Mouse (Mus musculus) gastrocnemius, postnatal 25 days (tissue): ENCODE measurements around the gene Srpk2. TPM values are rescaled to one million over a fixed set of nuclear protein-coding genes. Genes with fewer than 3 reads are reported as not detected.
"Not testable (repeated sequence)": the region's sequence is repeated elsewhere in the genome, so short reads cannot be mapped to it uniquely, and the experiment has no call there.

ENCODE experiments used
- DNase-seq: peaks from one replicate; pipeline ENCODE4 v3.0.0; 2022
- total RNA-seq, 2 experiments: library from RNA; stranded (reverse); gene quantifications; 1 replicate in 1 of 2; 2 replicates in 1 of 2; pipeline ENCODE4 v1.2.3; 2021

The Srpk2 gene
- total RNA-seq, 2 experiments from 2014 or later, result 24.0 TPM

DNA sequence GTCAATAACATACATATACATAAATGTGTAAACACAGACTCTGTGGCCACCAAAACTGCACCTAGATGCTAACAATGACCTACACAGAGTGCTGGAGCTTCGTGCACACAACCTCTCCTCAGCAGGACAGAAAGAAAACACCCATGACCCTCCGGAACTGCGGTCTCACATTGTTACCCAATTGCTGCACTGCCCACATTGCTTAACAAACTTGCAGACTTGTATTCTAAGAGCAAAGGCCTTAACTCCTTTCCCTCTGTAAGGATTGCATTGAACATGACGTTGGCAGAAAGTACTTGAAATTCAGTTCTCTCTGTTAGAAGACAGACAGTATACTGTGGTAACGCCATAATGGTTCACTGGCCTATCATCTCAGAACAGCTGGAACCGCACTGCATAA is 118.0 kb downstream of the Srpk2 start:
- no peak for DNase-seq

DNA sequence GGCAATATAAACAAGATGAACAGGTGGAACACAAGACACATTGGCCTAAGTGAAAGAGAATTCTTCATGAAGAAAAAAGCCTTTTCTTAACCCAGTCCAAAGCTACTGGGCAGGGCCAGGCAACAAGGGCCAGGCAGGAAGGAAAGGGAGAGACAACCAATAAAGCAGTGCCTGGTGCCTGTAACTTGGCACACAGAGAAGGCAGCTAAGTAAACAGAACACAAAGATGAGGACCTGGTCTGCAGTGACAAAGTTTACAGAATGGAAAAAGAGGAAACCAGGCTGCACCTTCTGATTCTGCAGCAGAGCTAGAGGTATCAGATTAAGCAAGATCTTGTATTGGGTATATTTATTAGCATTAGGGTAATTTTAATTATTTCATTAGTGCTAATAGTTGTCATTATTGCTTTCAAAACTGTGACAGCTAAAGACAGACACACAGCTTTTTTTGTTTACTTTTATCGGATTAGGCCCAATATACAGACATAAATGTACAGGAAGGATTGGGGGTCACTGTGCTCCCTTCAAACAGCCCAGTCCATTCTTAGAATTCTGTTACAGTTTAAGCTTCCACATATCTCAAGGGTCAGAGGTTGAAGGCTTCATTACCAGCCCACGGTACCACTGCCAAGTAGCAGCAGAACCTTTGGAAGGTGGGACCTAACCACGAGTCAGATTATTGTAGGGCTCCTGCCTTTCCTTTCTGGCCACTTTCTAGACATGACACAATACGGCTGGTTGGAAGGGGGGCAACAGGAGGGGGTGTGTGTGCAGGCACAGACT is 121.9 kb downstream of the Srpk2 start:
- DNase-seq, result no peak

DNA sequence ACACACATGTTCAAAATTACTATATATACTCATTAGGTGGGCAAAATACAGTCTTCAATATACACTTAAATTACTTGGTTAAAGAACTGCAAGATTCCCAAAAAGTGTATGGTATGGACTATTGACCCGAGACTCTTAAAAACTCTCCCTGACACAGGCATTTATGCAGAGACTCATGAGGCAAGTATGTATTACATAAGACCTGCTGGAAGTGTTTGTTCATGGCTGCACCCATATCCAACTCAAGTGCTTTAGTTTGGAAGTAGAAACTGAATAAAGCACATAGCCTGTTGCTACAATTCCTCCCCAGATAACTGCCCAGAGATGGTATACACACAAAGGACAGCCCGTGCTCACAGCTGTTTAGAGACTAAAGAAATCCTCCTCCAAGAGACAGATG is 123.2 kb downstream of the Srpk2 start:
- DNase-seq, result no peak

DNA sequence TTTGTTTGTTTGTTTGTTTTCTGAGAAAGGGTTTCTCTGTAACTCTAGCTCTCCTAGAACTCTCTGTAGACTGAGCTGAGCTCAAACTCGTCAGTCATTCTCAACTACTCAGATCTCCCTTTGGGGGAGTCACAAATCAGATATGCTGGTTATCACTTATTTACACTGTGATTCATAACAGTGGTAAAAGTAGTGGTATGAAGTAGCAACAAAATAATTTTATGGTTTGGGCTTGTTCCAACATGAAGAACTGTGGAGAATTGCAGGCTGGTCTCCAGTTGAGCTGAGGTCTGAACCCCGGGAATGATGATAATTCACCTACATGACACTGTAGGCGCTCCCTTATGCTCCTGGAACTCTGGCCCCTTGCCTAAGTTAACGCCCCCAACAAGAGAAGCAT is 124.2 kb downstream of the Srpk2 start:
- DNase-seq, result no peak

DNA sequence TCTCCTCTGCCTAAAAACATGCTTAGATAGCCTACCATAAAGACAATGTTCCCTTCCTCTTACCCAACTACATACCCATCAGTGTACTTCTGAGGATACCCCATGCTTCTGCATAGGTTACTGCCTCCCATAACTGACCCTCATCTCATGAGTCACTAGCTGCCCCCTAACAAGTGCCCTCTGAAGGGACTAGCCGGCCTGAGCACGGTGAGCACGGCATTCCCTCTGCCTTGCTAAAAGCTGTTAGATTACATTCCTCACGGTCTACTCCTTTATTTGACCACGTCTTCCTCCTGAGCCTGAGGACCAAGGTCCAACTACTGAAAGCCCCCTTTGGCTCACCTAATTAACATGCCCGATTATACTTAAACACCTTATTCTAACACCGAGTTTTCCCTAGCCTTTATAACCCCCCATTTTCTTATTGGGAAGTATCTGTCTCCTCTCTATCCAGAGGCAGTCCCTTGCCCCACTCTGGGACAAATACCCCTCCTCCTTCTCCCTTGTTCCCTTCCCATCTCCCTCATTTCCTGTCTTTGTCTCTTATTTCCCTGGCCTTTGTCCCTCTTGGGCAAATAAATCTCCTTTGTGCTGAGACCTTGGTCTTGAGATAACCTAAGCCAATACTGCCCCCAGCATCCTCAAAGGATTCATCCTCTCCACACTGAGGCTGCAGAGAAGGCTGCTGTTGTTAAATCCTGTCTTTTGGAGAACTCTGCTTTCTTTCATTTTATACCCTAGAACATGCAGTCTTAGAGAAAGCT is 128.2 kb downstream of the Srpk2 start:
- no peak for DNase-seq

DNA sequence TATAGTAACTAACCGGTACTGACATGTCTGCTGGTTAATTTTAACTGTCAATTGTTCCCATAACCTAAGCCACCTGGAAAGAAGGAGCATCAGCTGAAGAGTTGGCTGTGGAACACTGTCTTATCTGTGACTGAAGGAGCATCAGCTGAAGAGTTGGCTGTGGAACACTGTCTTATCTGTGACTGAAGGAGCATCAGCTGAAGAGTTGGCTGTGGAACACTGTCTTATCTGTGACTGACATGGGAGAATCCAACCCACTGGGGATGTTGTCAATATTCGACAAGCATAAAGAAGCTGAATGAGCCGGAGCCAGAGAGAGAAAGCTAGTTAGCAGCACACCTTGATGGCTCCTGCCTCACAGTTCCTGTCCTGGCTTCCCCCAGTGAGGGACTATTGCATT is 131.1 kb downstream of the Srpk2 start:
- DNase-seq, result not testable (repeated sequence)

DNA sequence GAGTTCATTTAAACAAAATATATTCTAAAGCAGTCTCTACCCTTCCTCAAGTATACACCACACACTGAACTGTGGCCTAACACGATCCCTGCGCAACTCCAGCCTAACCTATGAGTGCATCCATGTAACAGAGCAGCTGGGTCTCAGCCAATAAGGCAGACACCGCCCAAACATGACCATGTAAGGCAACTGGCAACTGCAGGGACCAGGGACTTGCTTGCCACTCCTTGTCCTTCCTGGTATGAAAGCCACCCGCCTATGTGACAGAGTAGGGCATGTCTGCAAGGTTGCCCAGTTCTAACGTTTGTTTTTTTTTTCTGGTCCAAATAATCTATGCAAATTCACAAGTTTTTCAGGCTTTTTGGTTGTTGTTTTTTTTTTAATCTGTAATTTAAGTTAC is 132.7 kb downstream of the Srpk2 start:
- peak; percentile 12 for DNase-seq

DNA sequence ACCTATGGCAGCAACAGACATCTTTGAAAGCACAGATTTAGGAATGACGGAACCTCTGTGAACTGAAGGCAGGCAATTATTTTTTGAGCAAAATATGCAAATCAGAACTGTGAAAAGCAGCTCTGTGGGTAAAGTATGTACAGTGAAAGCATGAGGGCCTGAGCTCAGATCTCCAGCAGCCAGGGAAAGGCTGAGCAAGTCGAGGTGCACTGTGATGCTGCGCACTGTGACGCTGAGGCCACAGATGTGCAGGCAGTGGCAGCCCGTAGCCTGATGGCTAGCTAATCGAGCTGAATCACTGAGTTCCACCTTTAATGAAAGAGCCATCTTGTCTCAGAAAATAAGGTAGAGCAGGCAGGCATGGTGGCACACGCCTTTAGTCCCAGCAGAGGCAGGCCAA is 148.7 kb downstream of the Srpk2 start:
- no peak for DNase-seq

DNA sequence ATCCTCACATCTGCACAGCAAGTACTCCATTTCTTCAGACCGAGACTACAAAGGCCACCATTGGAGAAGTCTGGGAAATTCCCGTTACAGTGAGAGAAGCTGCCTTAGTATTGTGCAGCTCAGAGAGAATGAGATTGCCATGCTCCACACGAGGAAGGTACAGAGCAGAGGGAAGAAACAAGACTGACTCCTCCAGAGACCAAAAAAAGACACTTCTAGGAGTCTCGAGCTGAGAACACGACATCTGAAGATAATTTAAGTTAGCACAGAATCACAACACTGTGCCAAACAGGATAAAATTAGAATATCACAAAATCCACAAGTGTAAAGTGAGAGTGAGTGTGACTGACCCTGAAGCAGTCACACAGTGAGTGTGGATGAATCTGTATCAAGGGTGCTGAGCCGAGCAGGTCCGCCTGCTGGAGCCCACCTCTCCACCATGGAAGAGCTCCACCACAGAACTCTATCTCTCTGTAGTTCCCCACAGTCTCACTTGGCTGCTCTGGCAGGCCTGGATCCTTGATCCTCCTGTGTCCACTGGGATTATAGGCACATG is 152.8 kb downstream of the Srpk2 start:
- no peak for DNase-seq

DNA sequence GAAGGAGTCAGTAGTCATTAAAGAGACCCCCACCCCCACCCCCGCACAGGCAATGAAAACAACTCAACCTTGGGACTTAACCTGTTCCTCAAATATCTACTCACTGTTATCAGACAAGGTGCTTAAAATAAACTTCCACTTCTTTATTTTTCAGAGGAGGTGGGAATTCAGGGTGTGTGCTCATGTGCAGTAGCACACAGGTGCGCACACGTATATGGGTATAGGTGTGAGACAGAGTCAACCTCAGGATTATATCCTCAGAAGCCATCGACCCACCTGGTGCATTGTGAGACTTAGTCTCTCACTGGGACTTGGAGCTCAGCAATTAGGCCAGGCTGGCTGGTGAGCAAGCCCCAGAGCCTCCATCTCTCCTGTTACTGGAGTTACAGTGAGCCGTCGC is 153.3 kb downstream of the Srpk2 start:
- DNase-seq, result no peak

DNA sequence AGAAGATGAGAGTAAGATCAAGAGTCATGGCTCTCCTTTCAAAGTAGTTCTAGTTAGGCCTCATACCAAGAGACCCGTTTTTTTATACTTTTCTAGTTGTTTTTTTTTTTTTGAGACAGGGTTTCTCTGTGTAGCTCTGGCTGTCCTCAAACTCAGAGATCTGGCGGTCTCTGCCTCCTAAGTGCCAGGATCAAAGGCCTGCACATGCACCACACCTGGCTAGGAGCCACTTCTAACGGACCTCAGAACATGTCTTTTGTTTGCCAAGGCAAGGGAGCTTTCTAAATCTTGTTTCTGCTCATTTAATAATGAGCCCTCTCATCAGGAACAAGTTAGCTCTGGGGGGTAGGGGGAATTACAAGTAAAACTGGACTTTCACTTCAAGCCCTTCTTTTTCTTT is 159.8 kb downstream of the Srpk2 start:
- no peak for DNase-seq

DNA sequence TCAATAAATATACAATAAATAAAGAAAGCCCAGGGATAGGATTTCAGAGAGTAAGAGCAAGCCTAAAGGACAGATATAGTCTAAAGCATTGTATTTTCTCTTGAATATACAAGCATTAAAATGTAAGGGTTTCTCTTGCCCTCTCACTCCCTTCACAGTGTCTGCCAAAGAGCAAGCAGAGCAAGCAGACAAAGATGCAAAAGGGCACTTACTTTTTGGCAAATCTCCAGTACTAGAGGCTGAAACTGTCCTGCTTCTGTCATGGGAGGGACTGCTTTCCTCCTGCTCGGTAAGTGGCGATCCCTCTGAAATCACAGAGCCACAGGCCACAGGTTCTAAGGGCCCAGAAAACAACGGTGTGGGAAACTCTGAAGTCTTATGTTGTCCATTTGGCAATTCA is 160.5 kb downstream of the Srpk2 start:
- no peak for DNase-seq

DNA sequence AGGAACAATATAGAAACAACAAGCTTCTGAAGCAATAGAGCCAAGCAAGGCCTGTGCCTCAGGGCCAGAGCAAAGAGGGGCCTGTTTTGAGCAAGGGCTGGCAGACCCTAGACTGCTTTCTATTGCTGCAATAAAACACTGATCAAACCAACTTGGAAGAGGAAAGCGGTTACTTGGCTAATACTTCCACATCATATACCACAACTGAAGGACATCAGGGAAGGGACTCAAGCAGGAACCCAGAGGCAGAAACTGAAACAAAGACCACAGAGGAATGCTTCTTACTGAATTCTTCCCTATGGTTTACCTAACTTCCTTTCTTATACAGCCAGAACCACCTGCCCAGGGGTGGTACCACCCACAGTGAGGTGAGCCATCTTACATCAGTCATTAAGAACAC is 162.8 kb downstream of the Srpk2 start:
- no peak for DNase-seq

DNA sequence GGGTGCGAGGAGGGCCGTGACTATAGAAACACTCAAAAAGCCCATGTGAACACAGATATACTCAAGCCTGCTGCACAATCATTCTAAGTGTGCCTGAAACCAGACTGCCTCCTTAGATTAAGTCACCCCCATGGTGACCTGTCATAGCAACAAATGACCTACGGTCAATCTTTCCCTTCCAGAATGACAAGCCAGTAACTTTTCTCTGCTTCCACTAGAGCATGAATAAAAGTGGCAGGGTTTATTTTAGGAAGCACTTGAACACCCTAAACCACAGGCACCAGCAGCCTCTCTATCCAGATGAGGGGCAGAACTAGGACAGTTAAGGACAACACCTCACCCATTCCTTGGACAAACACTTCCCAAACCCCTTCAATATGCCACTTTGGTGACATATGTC is 164.7 kb downstream of the Srpk2 start:
- no peak for DNase-seq

DNA sequence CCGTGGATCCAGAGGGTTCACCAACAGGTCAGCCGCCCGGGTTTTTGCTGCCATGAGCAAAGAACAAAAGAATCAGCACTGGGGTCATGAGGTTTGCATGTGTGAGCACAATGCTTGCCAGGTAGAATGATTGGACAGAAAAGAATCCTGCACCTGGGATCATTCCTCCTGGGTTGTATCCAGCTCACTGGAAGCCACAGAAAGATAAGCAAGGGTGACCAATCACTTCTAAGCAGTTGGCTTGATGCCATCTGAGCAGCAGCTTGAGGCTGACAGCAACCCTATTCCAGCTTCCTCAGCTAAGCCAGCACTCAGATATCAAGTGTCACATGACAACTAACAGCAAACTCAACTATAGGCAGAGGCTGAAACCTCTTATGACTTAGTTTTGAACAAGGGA is 165.7 kb downstream of the Srpk2 start:
- DNase-seq, result no peak

DNA sequence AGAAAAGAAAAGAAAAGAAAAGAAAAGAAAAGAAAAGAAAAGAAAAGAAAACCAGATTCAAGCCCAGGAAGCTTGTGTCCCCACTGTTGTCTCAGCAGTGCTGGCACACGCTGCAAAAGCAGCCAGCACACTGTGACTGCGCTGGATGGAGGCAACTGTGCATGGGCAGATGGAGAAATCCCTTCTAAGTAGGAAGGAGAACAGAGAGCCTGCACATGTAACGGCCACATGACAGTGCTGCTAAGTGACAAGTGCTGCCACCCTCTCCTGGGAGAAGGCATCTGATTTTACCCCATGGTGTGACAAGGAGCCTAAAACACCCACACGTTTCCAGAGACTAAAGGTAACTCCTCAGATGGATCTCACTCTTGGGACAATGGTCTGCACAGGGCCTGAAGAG is 166.6 kb downstream of the Srpk2 start:
- DNase-seq, result no peak

DNA sequence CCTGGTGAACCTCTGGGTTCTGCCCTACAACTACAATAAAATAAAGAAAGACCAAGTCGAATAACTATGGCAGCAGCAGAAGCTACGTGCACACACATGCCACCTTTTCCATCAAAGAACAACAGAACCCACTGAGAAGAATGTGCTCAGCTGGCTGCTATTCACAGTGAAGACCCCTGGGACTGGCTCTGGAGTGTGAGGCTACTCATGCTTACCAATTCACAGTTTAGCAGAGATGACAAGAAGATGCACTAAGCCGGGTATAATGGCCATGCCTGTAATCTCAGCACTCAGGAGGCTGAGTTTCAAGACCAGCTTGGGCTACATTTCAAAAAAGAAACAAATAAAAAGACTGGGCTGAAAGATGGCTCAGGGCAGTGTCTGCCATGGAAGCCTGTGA is 167.5 kb downstream of the Srpk2 start:
- no peak for DNase-seq

DNA sequence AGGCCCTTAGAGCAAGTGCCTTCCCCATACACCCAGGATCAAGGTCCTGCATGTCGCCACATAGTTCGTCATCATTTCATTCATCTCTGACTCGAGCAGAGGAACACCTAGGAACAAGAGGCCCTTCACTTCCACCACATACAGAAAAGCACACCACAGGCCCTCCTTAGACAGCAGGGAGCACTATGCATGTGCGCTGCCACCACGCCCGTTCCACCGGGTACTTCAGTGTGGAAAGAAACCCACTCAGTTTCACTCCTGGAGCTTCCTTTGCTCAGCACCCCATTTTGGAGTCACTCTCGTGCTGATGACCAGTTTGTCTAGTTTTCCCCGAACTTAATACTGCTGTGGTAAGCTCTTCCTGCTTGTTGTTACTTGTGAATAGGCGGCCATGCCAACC is 169.4 kb downstream of the Srpk2 start:
- DNase-seq, result no peak

DNA sequence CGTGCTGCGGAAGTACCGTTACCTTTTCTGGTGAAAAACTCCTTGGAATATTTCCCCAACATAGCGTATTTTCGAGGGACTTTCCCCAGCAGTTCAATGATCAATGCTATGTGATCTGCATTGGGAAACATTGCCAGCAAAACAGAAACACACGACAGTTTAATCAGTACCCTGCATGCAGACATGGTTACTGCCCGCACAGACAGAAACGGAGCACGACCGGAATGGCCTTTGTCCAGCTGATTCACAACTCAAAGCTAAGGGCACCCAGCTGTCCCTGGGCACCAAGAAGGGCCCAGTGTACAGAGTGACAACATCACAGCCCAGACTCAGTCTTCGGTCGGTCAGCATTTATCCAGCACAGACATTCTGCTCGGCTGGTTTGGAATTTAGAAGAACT is 170.9 kb downstream of the Srpk2 start:
- no peak for DNase-seq

DNA sequence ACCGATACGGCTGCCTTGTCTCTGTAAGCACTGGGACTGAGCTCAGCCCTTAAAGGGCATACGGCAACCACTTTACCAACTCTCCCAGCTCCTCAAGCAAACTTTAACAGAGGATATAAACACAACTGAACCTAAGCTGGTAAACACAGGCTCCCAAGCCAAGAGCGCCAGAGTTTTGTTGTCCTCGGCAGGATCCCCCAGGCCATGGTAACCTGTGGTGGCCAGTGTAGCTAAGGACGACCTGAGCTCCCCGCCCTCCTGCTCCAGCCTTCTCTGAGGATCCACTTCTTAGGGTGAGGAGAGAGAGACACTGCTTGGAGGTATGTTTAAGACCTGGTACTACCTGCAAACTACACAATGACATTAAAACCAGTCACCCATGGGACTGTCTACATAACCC is 171.9 kb downstream of the Srpk2 start:
- no peak for DNase-seq

DNA sequence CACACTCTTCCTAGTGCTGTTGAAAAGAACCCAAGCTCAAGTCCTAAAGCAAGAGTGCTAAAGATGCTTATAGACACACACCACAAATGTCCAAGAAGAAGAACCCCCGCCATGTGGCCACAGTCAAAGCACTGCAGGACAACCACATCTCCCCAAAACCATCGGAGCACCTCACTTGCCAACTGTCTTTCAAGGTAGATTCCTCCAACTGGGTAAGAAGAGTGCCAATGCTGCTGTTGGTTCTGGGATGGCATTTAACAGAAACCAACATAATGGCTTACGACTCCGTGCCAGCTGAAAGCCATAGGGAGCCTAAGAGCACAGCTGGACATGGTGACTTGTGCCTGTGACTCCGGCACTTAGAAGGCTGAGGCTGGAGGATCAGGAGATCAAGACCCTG is 173.0 kb downstream of the Srpk2 start:
- no peak for DNase-seq

DNA sequence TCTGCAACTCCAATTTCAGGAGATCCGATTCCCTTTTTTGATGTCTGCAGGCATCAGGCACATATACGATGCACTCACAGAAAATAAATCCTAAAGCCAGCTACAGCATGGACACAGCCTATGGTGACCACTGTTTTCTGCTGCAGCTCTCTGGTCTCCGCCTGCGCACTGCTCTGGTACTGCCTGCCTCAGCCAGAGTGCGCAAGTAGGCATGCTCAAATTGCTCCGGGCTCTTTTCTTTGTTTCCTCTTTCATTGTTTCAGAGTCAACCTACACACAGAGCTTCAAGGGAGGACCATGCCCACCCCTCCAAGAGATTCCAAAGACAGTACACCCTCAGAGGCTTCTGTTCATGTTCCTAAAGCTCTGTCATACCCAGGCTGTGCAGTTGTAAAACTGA is 175.8 kb downstream of the Srpk2 start:
- DNase-seq, result no peak

DNA sequence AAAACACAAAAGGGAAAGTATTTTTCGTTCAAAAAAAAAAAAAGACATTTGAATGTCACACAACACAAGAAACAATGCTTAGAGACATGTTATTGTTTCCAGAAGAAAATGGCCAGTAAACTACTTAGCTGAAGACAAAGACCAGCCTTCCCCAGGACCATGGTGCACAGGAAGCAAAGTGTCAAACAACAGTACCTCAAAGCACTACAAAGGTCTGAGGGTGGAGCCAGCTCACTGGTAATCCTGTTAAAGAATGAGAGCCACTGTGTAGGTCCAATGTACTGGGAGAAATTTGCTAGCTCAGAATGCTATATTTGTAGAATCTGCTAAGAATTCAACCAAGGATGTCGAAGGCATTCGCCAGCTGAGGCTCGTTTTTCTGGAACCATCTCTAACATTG is 177.2 kb downstream of the Srpk2 start:
- no peak for DNase-seq

DNA sequence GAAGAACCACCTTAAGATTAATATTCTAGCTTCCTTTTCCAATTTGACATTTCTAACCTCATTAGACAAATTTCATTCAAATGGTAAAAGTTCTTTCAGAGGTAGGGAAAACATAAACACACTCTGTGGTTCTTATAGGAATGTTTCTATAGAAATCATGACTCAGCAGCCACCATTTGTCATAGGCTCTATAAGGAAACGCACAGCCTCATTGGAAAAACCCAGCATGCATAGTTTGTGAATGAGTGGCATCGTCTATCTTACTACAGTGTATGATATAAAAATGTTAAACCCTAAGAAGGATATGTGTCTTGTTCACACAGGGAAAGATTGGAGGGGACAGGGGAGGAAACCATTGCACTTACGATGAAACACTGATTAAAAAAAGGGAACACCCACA is 178.8 kb downstream of the Srpk2 start:
- no peak for DNase-seq
